Comparison of ENCODE assay signal across 9 mouse cellular contexts in genomic region chr17:6736306-6737272, GRCm38 (mm10). TPM values are rescaled to one million over a fixed set of nuclear protein-coding genes. Genes with fewer than 3 reads are reported as not detected.
A peak's percentile ranks its signal among the peaks of the same experiment; 100 is the strongest.
DNase-seq lines count a peak whose midpoint lies in the region; ATAC-seq and TF ChIP-seq lines count a peak whose summit lies in the region.
"Had no signal": no experiment of that assay in that cellular context is flagged by ENCODE, and none has a peak within 500 bp of the region (broad histone marks: within the 10 kb centered on the region; RNA-seq: fewer than 3 reads in every experiment).

No protein-coding gene starts in this region.

- no peak overlapping the region for H3K9ac ChIP-seq in liver, postnatal 0 days (replicated peaks)
- no peak overlapping the region for H3K9ac ChIP-seq in ES-Bruce4 (ENCODE audit: low read depth, poor library complexity, severe bottlenecking)
- H3K9ac ChIP-seq in embryonic facial prominence, embryonic 14.5 days (ENCODE audit: low read depth, low read length): no peak overlapping the region
- H3K9ac ChIP-seq: limb, embryonic 15.5 days had no signal

- no peak for TF ChIP-seq EP300 in liver, postnatal 0 days (IDR thresholded peaks at IDR 0.05; ENCODE audit: low read depth)
- 0 out of 2 replicates have a peak, but pooled peaks have one; percentile 38 for TF ChIP-seq EP300 in ES-Bruce4 (IDR thresholded peaks at IDR 0.05; ENCODE audit: insufficient read depth, low read depth, low read length)

- H3K27ac ChIP-seq in liver, postnatal 0 days (ENCODE audit: low read depth): no peak overlapping the region
- H3K27ac ChIP-seq in ES-Bruce4 (ENCODE audit: insufficient read depth, low read length): 0 out of 2 replicates have a peak overlapping the region, but pooled peaks have one; percentile 16
- H3K27ac ChIP-seq in embryonic facial prominence, embryonic 14.5 days (replicated peaks; ENCODE audit: low read depth, low read length): no peak overlapping the region
- H3K27ac ChIP-seq in heart, embryonic 10.5 days: no peak overlapping the region
- H3K27ac ChIP-seq: limb, embryonic 15.5 days had no signal

- 66% methylated on average over 15 of the region's 15 CpGs for WGBS in liver, postnatal 0 days (ENCODE audit: insufficient replicate concordance)
- WGBS in embryonic facial prominence, embryonic 14.5 days: 33% methylated on average over 15 of the region's 15 CpGs
- WGBS in heart, embryonic 10.5 days: 53% methylated on average over 15 of the region's 15 CpGs

- H3K27me3 ChIP-seq in liver, postnatal 0 days (ENCODE audit: insufficient read depth, low read length): no peaks in the 10 kb centered on the region
- H3K27me3 ChIP-seq in ES-Bruce4 (ENCODE audit: control insufficient read depth, insufficient read depth, low read length, poor library complexity, severe bottlenecking): no peaks in the 10 kb centered on the region
- no peaks in the 10 kb centered on the region for H3K27me3 ChIP-seq in embryonic facial prominence, embryonic 14.5 days (replicated peaks; ENCODE audit: control insufficient read depth, insufficient read depth, low read length)
- no peaks in the 10 kb centered on the region for H3K27me3 ChIP-seq in heart, embryonic 10.5 days (ENCODE audit: insufficient read depth, poor library complexity, severe bottlenecking)
- H3K27me3 ChIP-seq: limb, embryonic 15.5 days had no signal

- DNase-seq in liver, postnatal 0 days: peak; percentile 11
- no peak for DNase-seq in liver
- DNase-seq in embryonic facial prominence, embryonic 14.5 days (ENCODE audit: low spot score): peak; percentile 61
- peak; percentile 12 for DNase-seq in kidney, postnatal 14 days
- no peak for DNase-seq in embryo, embryonic 11 days
- DNase-seq in heart, embryonic 10.5 days (ENCODE audit: low spot score): no peak

- TF ChIP-seq CTCF in liver, postnatal 0 days (IDR thresholded peaks at IDR 0.05; ENCODE audit: low read depth): no peak
- no peak for TF ChIP-seq CTCF in ES-Bruce4 (IDR thresholded peaks at IDR 0.05; ENCODE audit: low read depth, low read length)

- no peak overlapping the region for H3K4me3 ChIP-seq in liver, postnatal 0 days (ENCODE audit: low read depth, low read length)
- no peak overlapping the region for H3K4me3 ChIP-seq in ES-Bruce4 (ENCODE audit: low read depth, low read length)
- H3K4me3 ChIP-seq in embryonic facial prominence, embryonic 14.5 days (ENCODE audit: low read depth, low read length): no peak overlapping the region
- no peak overlapping the region for H3K4me3 ChIP-seq in heart, embryonic 10.5 days
- H3K4me3 ChIP-seq: limb, embryonic 15.5 days; myocyte had no signal

- no peak for TF ChIP-seq POLR2A in ES-Bruce4 (IDR thresholded peaks at IDR 0.05; ENCODE audit: insufficient read depth, low read length)

- H3K36me3 ChIP-seq in liver, postnatal 0 days (replicated peaks; ENCODE audit: insufficient read depth, low read length): peaks cover 33% of the 10 kb centered on the region
- peaks cover 44% of the 10 kb centered on the region for H3K36me3 ChIP-seq in ES-Bruce4 (ENCODE audit: control insufficient read depth, insufficient read depth, low read length, poor library complexity, severe bottlenecking)
- H3K36me3 ChIP-seq in embryonic facial prominence, embryonic 14.5 days (ENCODE audit: control insufficient read depth, insufficient read depth, low read length): peaks cover 20% of the 10 kb centered on the region
- peaks cover 42% of the 10 kb centered on the region for H3K36me3 ChIP-seq in heart, embryonic 10.5 days

- no peak overlapping the region for H3K4me2 ChIP-seq in liver, postnatal 0 days (ENCODE audit: low read depth, low read length)
- H3K4me2 ChIP-seq in embryonic facial prominence, embryonic 14.5 days (ENCODE audit: low read depth, low read length): no peak overlapping the region
- H3K4me2 ChIP-seq: limb, embryonic 15.5 days had no signal

- ATAC-seq in liver, postnatal 0 days: no peak
- ATAC-seq in embryonic facial prominence, embryonic 14.5 days (ENCODE audit: low read depth): peak; percentile 83

- no peaks in the 10 kb centered on the region for H3K9me3 ChIP-seq in liver, postnatal 0 days (ENCODE audit: low read length)
- H3K9me3 ChIP-seq in ES-Bruce4 (replicated peaks; ENCODE audit: control insufficient read depth, insufficient read depth, low read length, poor library complexity, severe bottlenecking): peaks cover 51% of the 10 kb centered on the region
- H3K9me3 ChIP-seq in embryonic facial prominence, embryonic 14.5 days (ENCODE audit: control insufficient read depth, low read length): no peaks in the 10 kb centered on the region
- H3K9me3 ChIP-seq in heart, embryonic 10.5 days: no peaks in the 10 kb centered on the region
- H3K9me3 ChIP-seq: limb, embryonic 15.5 days had no signal

- H3K4me1 ChIP-seq in liver, postnatal 0 days (ENCODE audit: insufficient read depth): peaks cover 2% of the 10 kb centered on the region; the same call in 1 of the 2 replicates
- H3K4me1 ChIP-seq in ES-Bruce4 (ENCODE audit: control insufficient read depth, insufficient read depth, low read length): no peaks in the 10 kb centered on the region
- peaks cover 13% of the 10 kb centered on the region; the same call in 1 of the 2 replicates for H3K4me1 ChIP-seq in embryonic facial prominence, embryonic 14.5 days (ENCODE audit: control insufficient read depth, insufficient read depth, low read length)
- peaks cover 26% of the 10 kb centered on the region for H3K4me1 ChIP-seq in heart, embryonic 10.5 days

RNA-seq across cellular contexts. Expression of gene Ezr, which starts 46.0 kb away (rescaled TPM):
- polyA plus RNA-seq in liver, postnatal 0 days (2015; fragmentation: Nextera tagmentation; extraction: Ambion mirVana): 32.0 and 34.8 TPM in 2 replicates
- polyA plus RNA-seq in ES-Bruce4 (2011; ENCODE audit: insufficient read depth, insufficient read length, low read depth, missing spikeins): 163 and 168 TPM in 2 replicates
- polyA plus RNA-seq in embryonic facial prominence, embryonic 14.5 days (2014; fragmentation: Nextera tagmentation; extraction: Ambion mirVana): 57.8 and 59.1 TPM in 2 replicates
- 121 and 125 TPM in 2 replicates for polyA plus RNA-seq in heart, embryonic 10.5 days (2016; fragmentation: Nextera tagmentation; extraction: Ambion mirVana)

Comparison
In these comparisons a context has a peak if more than half of its experiments do, and no peak if none do; other contexts are left out.
1. DNase-seq: peak in liver, postnatal 0 days (single experiment), embryonic facial prominence, embryonic 14.5 days (single experiment) and kidney, postnatal 14 days (single experiment); none in liver (single experiment), embryo, embryonic 11 days (single experiment) and heart, embryonic 10.5 days (single experiment).